Mouse (Mus musculus): ENCODE measurements at regions not wholly inside any gene's neighbourhood (a gene's known extent, or its start where the extent isn't known, plus 50 kb on each side); places are given as distances from the start of the nearest gene placed in this dataset.
A peak's percentile ranks its signal among the peaks of the same experiment; 100 is the strongest.
"Not testable (repeated sequence)": the region's sequence is repeated elsewhere in the genome, so short reads cannot be mapped to it uniquely, and the experiment has no call there.

- no peak for DNase-seq
Observed at GRCm38 (mm10) chr19:54099292-54099691, 55.3 kb downstream of the Adra2a start.

- DNase-seq: no peak
Observed at GRCm38 (mm10) chr19:54099769-54100168, 55.8 kb downstream of the Adra2a start.

- DNase-seq: no peak
Observed at GRCm38 (mm10) chr19:54106571-54106970, 62.6 kb downstream of the Adra2a start.

GRCm38 (mm10) chr19:54107103-54107821, 63.3 kb downstream of the Adra2a start:
- DNase-seq: no peak

- DNase-seq: no peak
Observed at GRCm38 (mm10) chr19:54110080-54110479, 66.1 kb downstream of the Adra2a start.

- no peak for DNase-seq
Observed at GRCm38 (mm10) chr19:54112691-54113090, 68.7 kb downstream of the Adra2a start.

GRCm38 (mm10) chr19:54113421-54113820, 69.5 kb downstream of the Adra2a start:
- no peak for DNase-seq

- peak; percentile 7 for DNase-seq
Observed at GRCm38 (mm10) chr19:54114588-54115317, 70.8 kb downstream of the Adra2a start.

GRCm38 (mm10) chr19:54115335-54115734, 71.4 kb downstream of the Adra2a start:
- no peak for DNase-seq

GRCm38 (mm10) chr19:54116829-54117228, 72.9 kb downstream of the Adra2a start:
- DNase-seq: no peak

- DNase-seq: no peak
Observed at GRCm38 (mm10) chr19:54117676-54118075, 73.7 kb downstream of the Adra2a start.

GRCm38 (mm10) chr19:54123586-54123985, 79.6 kb downstream of the Adra2a start:
- no peak for DNase-seq

GRCm38 (mm10) chr19:54151766-54152165, 107.8 kb downstream of the Adra2a start:
- DNase-seq: not testable (repeated sequence)

GRCm38 (mm10) chr19:54154400-54154799, 110.4 kb downstream of the Adra2a start:
- no peak for DNase-seq

GRCm38 (mm10) chr19:54170361-54170760, 126.4 kb downstream of the Adra2a start:
- DNase-seq: no peak

- no peak for DNase-seq
Observed at GRCm38 (mm10) chr19:54174090-54175055, 130.4 kb downstream of the Adra2a start.

- DNase-seq: no peak
Observed at GRCm38 (mm10) chr19:54175766-54176165, 131.8 kb downstream of the Adra2a start.

- no peak for DNase-seq
Observed at GRCm38 (mm10) chr19:54177491-54177890, 133.5 kb downstream of the Adra2a start.

GRCm38 (mm10) chr19:54200407-54200806, 156.5 kb downstream of the Adra2a start:
- no peak for DNase-seq

- no peak for DNase-seq
Observed at GRCm38 (mm10) chr19:54202456-54202855, 158.5 kb downstream of the Adra2a start.

GRCm38 (mm10) chr19:54206819-54207218, 162.9 kb downstream of the Adra2a start:
- DNase-seq: no peak

- no peak for DNase-seq
Observed at GRCm38 (mm10) chr19:54212169-54212568, 168.2 kb downstream of the Adra2a start.

GRCm38 (mm10) chr19:54244176-54244575, 200.2 kb downstream of the Adra2a start:
- no peak for DNase-seq

Measured in cerebellum, adult 9-11 months (tissue).